Mouse (Mus musculus) layer of hippocampus, postnatal 36 days (tissue): ENCODE measurements around the gene Ptbp3. TPM values are rescaled to one million over a fixed set of nuclear protein-coding genes. Genes with fewer than 3 reads are reported as not detected.

Source experiments
- DNase-seq, 2 experiments: peaks; one replicate each; pipeline ENCODE4 v3.0.0; 2022
- total RNA-seq, 2 experiments: library from RNA; stranded (reverse); gene quantifications; 2 replicates each; pipeline ENCODE4 v1.2.3; 2021

Ptbp3 gene
- total RNA-seq, 2 experiments from 2014 or later: 35.1 to 39.8 TPM

- no peak for DNase-seq
Observed at GRCm38 (mm10) chr4:59434039-59434438, 115.1 kb downstream of the Ptbp3 start.

GRCm38 (mm10) chr4:59429128-59429527 is 120.0 kb downstream of the Ptbp3 start:
- no peak for DNase-seq

- no peak for DNase-seq
Observed at GRCm38 (mm10) chr4:59426429-59426828, 122.7 kb downstream of the Ptbp3 start.

GRCm38 (mm10) chr4:59422808-59423207 is 126.4 kb downstream of the Ptbp3 start:
- DNase-seq: no peak

DNA sequence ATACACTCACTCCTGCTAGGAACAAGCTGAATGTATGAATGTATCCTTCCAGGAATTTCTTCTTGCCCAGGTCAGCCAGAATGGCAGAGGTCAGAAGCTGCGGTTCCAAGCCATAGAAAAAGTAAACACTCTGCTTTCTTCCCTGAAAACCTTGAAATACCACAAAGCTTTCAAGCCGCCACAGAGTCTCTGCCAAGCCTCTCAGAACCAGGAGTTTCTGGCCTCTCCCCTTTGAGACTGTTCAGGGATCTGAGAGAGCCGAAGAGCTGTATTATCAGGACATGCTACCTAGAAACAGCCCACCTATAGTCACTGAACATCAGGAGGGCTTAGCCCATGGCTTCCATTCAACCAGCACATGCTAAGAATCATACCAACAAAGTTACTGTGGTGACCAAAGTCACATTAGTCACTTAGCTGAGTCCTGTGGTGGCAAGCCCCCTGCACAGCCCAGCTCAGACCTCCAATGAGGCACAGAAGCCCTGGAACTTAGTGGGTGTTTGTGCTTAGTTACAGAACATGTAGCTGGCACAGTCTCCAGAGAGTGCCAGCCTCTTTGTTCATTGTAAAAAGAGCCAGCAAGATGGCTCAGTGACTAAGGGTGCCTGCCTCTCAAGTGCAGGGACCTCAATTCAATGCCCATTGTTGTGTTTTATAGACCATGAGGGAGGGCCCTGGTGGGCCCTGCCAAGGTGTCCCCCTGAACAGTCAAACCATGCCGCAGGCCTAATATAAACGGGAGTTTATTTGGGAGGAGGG is 127.0 kb downstream of the Ptbp3 start:
- peak; percentile 15 to 19 for DNase-seq

Other genes with a start within 250 kb of the Ptbp3 start
- 1 to 10 TPM; 6.3 to 8.2 TPM for gene Susd1, start 110.7 kb downstream of the Ptbp3 start, total RNA-seq
- gene Hsdl2, start 32.2 kb upstream of the Ptbp3 start, total RNA-seq: 10 to 100 TPM; 28.2 to 29.0 TPM
- 10 to 100 TPM; 12.6 to 15.9 TPM for gene E130308A19Rik, start 76.8 kb upstream of the Ptbp3 start, total RNA-seq